Mouse (Mus musculus) kidney, adult 2 months (tissue): Measurements from ENCODE around the gene Kcnq1. TPM values are rescaled to one million over a fixed set of nuclear protein-coding genes. Genes with fewer than 3 reads are reported as not detected.
A peak's percentile ranks its signal among the peaks of the same experiment; 100 is the strongest.

Experiments used
- DNase-seq: peaks from one replicate; pipeline ENCODE4 v3.0.0; 2021
- H3K27ac ChIP-seq: fragments of 200-500 bp; 2 replicates; pipeline ENCODE4 v1.5.1; 2012; ENCODE audit warnings: low read depth, low read length, control low read depth, inconsistent platforms; ENCODE audit not compliant: insufficient read depth
- H3K27me3 ChIP-seq: fragments of 200-500 bp; replicated peaks from 2 replicates; pipeline ENCODE4 v1.6.1; 2012; ENCODE audit warnings: mild to moderate bottlenecking, moderate library complexity, low read length, inconsistent platforms; ENCODE audit not compliant: control insufficient read depth, insufficient read depth
- H3K36me3 ChIP-seq: fragments of 200-500 bp; 2 replicates; pipeline ENCODE4 v1.6.1; 2012; ENCODE audit warnings: mild to moderate bottlenecking, moderate library complexity, low read length, inconsistent platforms; ENCODE audit not compliant: control insufficient read depth, insufficient read depth
- H3K4me1 ChIP-seq: fragments of 200-500 bp; 2 replicates; pipeline ENCODE4 v1.6.1; 2011; ENCODE audit warnings: low read length; ENCODE audit not compliant: control insufficient read depth, insufficient read depth
- H3K4me3 ChIP-seq: fragments of 200-500 bp; 2 replicates; pipeline ENCODE4 v1.5.1; 2011; ENCODE audit warnings: mild to moderate bottlenecking, low read depth, low read length, control low read depth; ENCODE audit not compliant: insufficient read depth
- CTCF ChIP-seq: fragments of 200-500 bp; conservative IDR thresholded peaks from 2 replicates; pipeline ENCODE4 v1.5.1; 2011; ENCODE audit warnings: low read depth, mild to moderate bottlenecking, control low read depth, low read length, moderate library complexity, mixed read lengths; ENCODE audit not compliant: insufficient read depth, insufficient read length
- POLR2A ChIP-seq: fragments of 200-500 bp; IDR thresholded peaks from one replicate; pipeline ENCODE4 v1.6.1; 2011; ENCODE audit warnings: low read depth, low read length, control low read depth
- WGBS: fragments of 180-500 bp; shearing (Covaris S2); methylation state at CpG from one replicate; pipeline ENCODE4 v1.1.7; 2018; 5-methylcytosine and 5-hydroxymethylcytosine counted together
- polyA plus RNA-seq: library from polyadenylated mRNA; depleted of rRNA; stranded (reverse); fragments of >200 nt; gene quantifications from 2 replicates; pipeline ENCODE4 v1.2.3, GENCODE M21; 2012

Gene Kcnq1
- polyA plus RNA-seq, 1 experiment: 24.0 TPM

DNA sequence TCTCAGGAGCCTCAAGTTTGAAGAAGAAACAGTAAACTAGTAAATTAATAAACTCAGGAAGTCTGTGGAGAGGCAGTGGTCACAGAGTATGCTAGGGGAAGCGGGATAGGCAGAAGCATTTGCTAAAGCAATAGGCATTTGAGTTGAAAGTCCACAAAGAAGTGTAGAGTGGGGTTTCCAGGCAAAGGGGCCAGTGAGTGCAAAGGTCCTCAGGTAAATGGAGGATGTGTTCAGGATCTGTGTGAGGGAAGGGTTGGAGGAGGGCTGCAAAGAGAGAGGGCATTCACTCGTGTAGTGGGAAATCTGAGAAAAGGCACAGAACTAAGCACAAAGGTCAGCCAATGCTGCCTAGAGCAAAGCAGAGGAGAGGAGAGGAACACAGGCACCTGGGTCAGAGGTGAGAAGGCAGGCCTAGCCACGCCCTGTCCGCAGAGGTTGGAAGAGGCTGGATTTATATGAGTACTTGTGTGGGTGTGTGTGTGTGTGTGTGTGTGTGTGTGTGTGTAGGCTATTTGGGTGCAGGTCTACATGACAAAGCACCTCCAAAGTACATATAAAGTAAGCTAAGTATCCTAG, 313.5 kb downstream of the Kcnq1 start:
- peak; percentile 34 for DNase-seq
- no peaks in the 10 kb centered on the region for H3K4me1 ChIP-seq
- no peak for TF ChIP-seq POLR2A
- no peak for TF ChIP-seq CTCF
- no peak overlapping the region for H3K27ac ChIP-seq
- 61% methylated on average over 4 of the region's 4 CpGs for WGBS
- no peaks in the 10 kb centered on the region for H3K36me3 ChIP-seq
- no peak overlapping the region for H3K4me3 ChIP-seq
- no peaks in the 10 kb centered on the region for H3K27me3 ChIP-seq

DNA sequence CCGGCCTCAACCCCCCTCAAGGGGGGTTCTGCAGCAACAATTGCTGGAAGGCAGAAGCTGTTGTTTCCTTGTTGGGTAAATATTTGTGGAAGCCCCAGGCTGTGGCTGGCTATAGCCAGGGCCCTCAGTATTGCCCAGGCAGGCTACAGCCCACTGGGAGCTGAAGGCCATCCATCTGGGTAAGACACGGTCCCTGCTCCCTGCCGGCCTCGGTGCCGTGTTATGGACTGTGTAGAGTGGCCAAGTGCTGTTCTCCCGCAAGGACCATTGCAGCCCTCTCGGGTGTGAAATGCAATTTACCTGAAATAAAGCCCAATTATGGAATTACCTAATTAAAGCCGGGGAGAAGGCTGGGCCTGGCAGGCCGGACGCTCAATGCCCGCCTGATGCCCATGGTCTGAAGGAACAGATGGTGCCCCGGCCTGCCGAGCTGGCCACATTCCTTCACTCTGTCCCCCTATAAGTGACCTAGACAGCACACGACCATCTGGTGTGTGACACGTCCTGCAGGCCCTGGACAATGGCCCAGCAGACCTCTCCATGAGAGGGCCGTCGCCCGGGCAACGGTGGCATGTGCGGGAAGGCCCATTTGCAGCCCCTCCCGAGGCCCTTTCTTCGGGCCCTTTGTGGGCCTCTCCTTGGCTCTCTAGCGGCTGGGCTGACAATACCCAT, 322.1 kb downstream of the Kcnq1 start:
- Histone ChIP-seq H3K4me1 (no peaks in the 10 kb centered on the region), H3K27ac (no peak overlapping the region), H3K36me3 (no peaks in the 10 kb centered on the region), H3K4me3 (no peak overlapping the region), H3K27me3 (no peaks in the 10 kb centered on the region)
- WGBS: 75% methylated on average over 23 of the region's 23 CpGs
- no peak for DNase-seq
- TF ChIP-seq POLR2A: no peak
- TF ChIP-seq CTCF: no peak

DNA sequence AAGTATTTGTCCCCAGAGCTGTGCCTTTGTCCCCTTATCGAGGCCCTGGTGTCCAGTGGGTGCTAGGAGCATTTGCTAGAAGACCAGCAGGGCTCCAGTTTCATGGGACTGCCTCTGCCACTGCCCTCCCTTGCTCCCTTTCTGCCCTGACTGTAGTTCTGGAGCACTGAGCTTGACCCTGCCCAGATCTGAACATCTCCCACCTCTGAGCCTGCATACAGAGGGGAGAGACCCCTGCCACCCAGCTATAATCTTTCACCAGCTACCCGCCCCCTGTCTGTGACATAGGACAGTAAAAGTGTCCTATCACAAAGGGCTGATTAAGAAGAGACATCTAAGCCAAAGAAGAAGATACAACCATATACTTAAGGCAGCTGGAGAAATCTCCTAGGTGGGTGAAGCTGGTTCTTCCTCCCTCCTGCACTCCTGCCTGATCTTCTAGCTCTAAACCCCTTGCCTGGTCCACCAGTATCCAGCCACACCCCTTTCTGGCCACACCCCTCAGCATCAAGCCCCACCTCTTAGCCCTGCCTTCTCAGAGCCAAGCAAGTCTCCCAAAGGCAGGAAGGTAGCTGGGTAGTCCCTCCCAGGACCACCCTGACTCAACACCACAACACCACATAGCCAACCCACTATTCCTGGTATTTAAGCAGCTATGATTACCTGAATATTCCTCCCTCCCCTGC, 322.8 kb downstream of the Kcnq1 start:
- TF ChIP-seq CTCF: no peak
- TF ChIP-seq POLR2A: no peak
- no peaks in the 10 kb centered on the region for H3K4me1 ChIP-seq
- no peak for DNase-seq
- 70% methylated on average over 2 of the region's 2 CpGs for WGBS
- no peak overlapping the region for H3K4me3 ChIP-seq
- no peaks in the 10 kb centered on the region for H3K27me3 ChIP-seq
- H3K27ac ChIP-seq: no peak overlapping the region
- no peaks in the 10 kb centered on the region for H3K36me3 ChIP-seq

DNA sequence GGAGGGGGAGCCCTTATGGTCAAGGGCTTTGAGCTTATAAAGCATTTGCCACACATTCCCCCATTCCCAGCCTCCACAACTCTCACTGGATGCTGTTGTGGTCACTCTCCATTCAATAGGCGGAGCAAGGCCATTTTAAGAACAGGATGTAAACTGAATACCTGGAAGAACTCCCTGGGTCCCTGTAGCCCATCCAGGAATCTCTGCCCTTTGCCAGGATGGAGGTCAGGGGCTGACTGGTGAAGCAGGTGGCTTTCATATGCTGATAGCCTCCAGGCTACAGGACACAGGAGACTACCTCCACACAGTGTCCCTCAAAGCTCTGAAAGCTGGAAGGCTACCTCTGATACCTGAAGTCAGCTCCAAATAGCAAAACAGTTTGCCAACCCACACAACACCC, 326.5 kb downstream of the Kcnq1 start:
- H3K4me3 ChIP-seq: no peak overlapping the region
- no peak for DNase-seq
- no peaks in the 10 kb centered on the region for H3K36me3 ChIP-seq
- no peak overlapping the region for H3K27ac ChIP-seq
- H3K27me3 ChIP-seq: peaks cover under 1% of the 10 kb centered on the region; the same call in 1 of the 2 replicates
- TF ChIP-seq POLR2A (no peak), CTCF (no peak)
- WGBS: 88% methylated on average over 1 of the region's 1 CpGs
- H3K4me1 ChIP-seq: no peaks in the 10 kb centered on the region

DNA sequence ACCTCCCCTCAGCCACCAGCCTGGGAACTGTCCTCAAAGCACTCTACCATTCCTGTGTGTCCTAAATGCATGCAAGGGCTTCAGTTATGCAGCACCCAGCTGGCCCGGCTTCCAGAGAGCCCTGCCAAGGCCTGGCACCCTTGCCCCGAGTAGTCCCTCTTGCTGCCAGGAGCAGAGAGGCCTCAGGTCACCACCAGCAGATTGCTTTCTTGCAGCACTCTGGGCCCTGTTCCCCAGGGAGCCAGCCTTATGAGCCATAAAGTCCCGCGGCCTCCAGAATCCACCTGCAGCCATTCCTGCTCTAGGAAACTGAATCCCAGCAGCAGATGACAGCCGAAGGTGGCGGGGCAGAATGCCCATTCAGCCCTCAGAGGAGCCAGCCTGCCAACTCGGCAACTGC, 327.2 kb downstream of the Kcnq1 start:
- WGBS: 66% methylated on average over 7 of the region's 7 CpGs
- H3K27ac ChIP-seq: no peak overlapping the region
- peak; percentile 35 for DNase-seq
- TF ChIP-seq POLR2A (no peak), CTCF (no peak)
- peaks cover 3% of the 10 kb centered on the region; the same call in 1 of the 2 replicates for H3K27me3 ChIP-seq
- no peaks in the 10 kb centered on the region for H3K36me3 ChIP-seq
- no peak overlapping the region for H3K4me3 ChIP-seq
- no peaks in the 10 kb centered on the region for H3K4me1 ChIP-seq

DNA sequence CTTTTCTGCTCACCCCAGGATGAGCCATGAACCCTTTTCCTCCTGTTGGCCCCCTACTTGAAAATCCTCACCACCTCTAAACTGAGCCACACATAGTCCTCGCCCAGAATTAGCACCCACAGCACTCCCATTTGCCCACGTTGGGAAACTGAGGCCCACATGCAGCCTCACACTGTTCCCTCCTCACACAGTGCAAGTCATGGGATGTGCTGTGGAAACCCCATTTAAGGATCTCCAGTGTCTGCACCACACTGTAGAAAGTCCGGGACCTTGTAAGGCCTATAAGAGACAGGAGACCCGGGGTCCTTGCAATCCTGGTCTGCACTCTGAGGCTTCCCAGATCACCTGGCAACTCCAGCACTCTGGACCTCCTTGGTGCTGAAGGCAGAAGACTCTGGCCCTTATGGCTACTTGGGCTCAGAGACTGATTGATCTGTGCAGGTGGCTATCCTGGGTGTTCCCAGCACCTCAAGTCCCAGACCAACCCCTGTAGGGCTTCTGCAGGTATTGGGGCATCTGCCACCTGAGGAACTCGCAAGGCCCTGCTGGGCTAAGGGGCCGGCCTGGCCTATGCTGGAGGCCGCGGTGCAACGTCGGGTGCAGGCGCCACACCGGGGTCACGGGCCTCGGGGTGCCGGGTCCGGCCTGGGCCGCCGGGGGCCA, 331.2 kb downstream of the Kcnq1 start:
- no peak for DNase-seq
- no peaks in the 10 kb centered on the region for H3K36me3 ChIP-seq
- WGBS: 45% methylated on average over 18 of the region's 18 CpGs
- peaks cover 3% of the 10 kb centered on the region; the same call in 1 of the 2 replicates for H3K27me3 ChIP-seq
- peak overlapping the region; percentile 25; the same call in 1 of the 2 replicates for H3K4me3 ChIP-seq
- TF ChIP-seq POLR2A (no peak), CTCF (no peak)
- H3K27ac ChIP-seq: no peak overlapping the region
- H3K4me1 ChIP-seq: no peaks in the 10 kb centered on the region

DNA sequence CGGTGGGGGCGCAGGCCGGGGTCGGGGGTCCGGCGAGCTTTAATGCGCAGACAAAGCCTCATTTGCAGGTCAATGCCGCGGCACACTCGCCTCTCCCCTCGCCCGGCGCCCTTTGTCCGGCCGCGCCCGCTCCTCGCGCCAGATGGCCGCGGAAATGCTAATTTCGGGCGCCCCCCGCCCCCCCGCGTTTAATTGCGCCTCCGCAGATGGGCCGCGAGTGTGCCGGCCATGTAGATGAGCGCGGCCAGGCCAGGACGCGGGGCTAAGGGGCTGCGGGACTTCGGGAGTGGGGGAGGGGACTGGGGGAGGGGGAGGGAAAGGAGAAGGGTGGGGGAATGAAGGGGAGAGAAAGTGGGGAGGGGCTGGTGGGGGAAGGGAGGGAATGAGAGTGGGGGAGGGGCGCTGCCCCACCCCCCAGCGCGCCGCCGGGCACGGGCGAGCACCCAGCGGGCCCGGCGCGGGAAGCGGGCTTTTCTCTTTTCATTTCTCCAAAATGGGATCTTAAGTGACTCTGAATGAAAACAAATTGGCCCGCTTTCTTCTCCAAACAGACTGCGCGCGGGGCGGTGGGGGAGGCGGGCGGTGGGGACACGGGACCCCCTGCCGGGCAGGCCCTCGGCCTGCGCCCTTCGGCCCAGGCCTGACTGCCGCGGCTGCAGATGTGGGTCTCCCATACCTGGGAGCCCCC, 331.9 kb downstream of the Kcnq1 start:
- Histone ChIP-seq H3K27ac (no peak overlapping the region), H3K4me3 (peak overlapping the region; percentile 25; the same call in 1 of the 2 replicates), H3K27me3 (peaks cover 3% of the 10 kb centered on the region; the same call in 1 of the 2 replicates), H3K36me3 (no peaks in the 10 kb centered on the region), H3K4me1 (no peaks in the 10 kb centered on the region)
- TF ChIP-seq CTCF (no peak), POLR2A (no peak)
- WGBS: 9% methylated on average over 61 of the region's 63 CpGs
- DNase-seq: no peak
